Comparison of ENCODE assay signal across 8 mouse cellular contexts in the genomic region with DNA sequence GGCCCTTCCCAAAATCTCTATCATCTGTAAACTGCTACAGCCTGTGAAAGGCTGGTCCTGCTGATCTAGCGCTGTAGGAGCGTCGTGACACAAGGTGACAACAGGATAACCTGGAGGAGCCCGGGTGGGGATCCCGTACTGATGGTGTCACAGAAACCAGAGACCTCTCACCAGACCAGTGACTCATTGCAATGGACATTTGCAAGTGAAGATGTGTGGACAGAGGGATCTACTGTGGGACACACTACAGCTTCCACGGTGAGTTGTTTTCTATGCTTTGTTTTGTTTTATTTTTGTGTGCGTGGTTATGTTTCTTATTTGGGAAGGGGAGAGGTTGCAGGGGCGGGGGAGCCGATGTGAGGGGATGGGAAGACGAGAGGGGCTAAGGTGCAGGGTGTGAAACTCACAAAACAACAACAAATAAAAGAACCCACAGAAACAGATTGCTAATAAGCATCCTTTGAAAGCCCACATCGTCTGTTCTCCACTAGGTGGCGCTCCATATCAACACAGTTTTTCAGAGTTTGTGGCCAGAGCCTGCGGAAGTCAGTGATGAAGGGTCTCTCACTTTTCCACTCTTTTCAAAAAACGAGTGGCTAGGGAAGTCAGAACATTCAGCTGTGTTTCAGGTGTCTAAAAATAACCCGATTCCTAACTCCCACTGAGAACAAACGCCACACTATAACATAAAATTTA.
DNase-seq lines count a peak whose midpoint lies in the region; ATAC-seq and TF ChIP-seq lines count a peak whose summit lies in the region.

No protein-coding gene starts in this region.

- H3K4me1 ChIP-seq in liver, adult 2 months (ENCODE audit: control insufficient read depth, insufficient read depth, low read length) = no peaks in the 10 kb centered on the region
- H3K4me1 ChIP-seq in liver, embryonic 11.5 days (replicated peaks; ENCODE audit: control insufficient read depth, insufficient read depth, low read length) = no peaks in the 10 kb centered on the region

- H3K36me3 ChIP-seq in liver, adult 2 months (ENCODE audit: control insufficient read depth, insufficient read depth, low read length) = no peaks in the 10 kb centered on the region
- no peaks in the 10 kb centered on the region for H3K36me3 ChIP-seq in liver, embryonic 11.5 days (ENCODE audit: control insufficient read depth, insufficient read depth, low read length)

- no peaks in the 10 kb centered on the region for H3K9me3 ChIP-seq in liver, embryonic 11.5 days (ENCODE audit: control insufficient read depth, low read length)

- no peak overlapping the region for H3K4me2 ChIP-seq in liver, embryonic 11.5 days

- TF ChIP-seq POLR2A in liver, adult 2 months (IDR thresholded peaks at IDR 0.05; ENCODE audit: extremely low read depth, insufficient read depth, low read length) = no peak

- DNase-seq in liver, adult 2 months (ENCODE audit: extremely low read depth, low read depth, low spot score) = peak; percentile 18
- no peak for DNase-seq in liver, embryonic 11.5 days (ENCODE audit: low spot score)
- peak; percentile 9 for DNase-seq in WW6 (ENCODE audit: low read depth, low spot score)
- DNase-seq in cerebellum, postnatal 4 days (ENCODE audit: low spot score in 2 of 2) = peak; percentile 33 to 65
- peak; percentile 69 for DNase-seq in heart, postnatal 4 days
- DNase-seq in left cerebral cortex, postnatal 10 days (ENCODE audit: extremely low spot score in 1 of 2, low spot score in 2 of 2) = peak; percentile 50 to 73
- DNase-seq in retina, adult 2 months (ENCODE audit: low read depth, low spot score) = peak; percentile 16

- H3K27me3 ChIP-seq in liver, adult 2 months (ENCODE audit: control insufficient read depth, insufficient read depth, low read length) = no peaks in the 10 kb centered on the region
- H3K27me3 ChIP-seq in liver, embryonic 11.5 days (replicated peaks; ENCODE audit: control insufficient read depth, insufficient read depth, low read length) = no peaks in the 10 kb centered on the region

- H3K4me3 ChIP-seq in liver, adult 2 months (ENCODE audit: insufficient read depth, low read depth, low read length) = no peak overlapping the region
- H3K4me3 ChIP-seq in liver, embryonic 11.5 days (ENCODE audit: low read depth, low read length) = no peak overlapping the region

- intact Hi-C loops in left cerebral cortex, postnatal 10 days (cut with DNase I) = loop anchor here (5.0 kb wide), 2 partner anchors 653 to 943 kb away; no protein-coding TSS in a partner anchor

- WGBS in liver, adult 2 months = 38% methylated on average over 16 of the region's 16 CpGs
- 37% methylated on average over 16 of the region's 16 CpGs for WGBS in liver, embryonic 11.5 days

- H3K79me2 ChIP-seq in liver, adult 2 months (ENCODE audit: control insufficient read depth, insufficient read depth, low read length) = no peaks in the 10 kb centered on the region

- peak; percentile 60 for TF ChIP-seq CTCF in liver, adult 2 months (IDR thresholded peaks at IDR 0.05; ENCODE audit: low read depth, low read length)

- H3K27ac ChIP-seq in liver, adult 2 months (replicated peaks; ENCODE audit: insufficient read depth, low read depth, low read length) = no peak overlapping the region
- H3K27ac ChIP-seq in liver, embryonic 11.5 days (ENCODE audit: low read depth, low read length) = no peak overlapping the region

- ATAC-seq in liver, embryonic 11.5 days (replicated peaks; ENCODE audit: low FRiP score) = no peak
- no peak for ATAC-seq in activated CD4-positive, CD25-positive, alpha-beta regulatory T cell, adult 4 months

- no peak overlapping the region for H3K9ac ChIP-seq in liver, adult 2 months (ENCODE audit: low read depth, low read length)
- no peak overlapping the region for H3K9ac ChIP-seq in liver, embryonic 11.5 days (ENCODE audit: low read depth, low read length)
